Mouse (Mus musculus): ENCODE measurements at regions not wholly inside any gene's neighbourhood (a gene's known extent, or its start where the extent isn't known, plus 50 kb on each side); places are given as distances from the start of the nearest gene placed in this dataset.

GRCm38 (mm10) chr5:75736318-75736717, 161.6 kb downstream of the Kit start:
- no peaks in the 10 kb centered on the region for H3K4me1 ChIP-seq (ENCODE audit: control insufficient read depth, insufficient read depth, low read length)
- no peak overlapping the region for H3K9ac ChIP-seq (ENCODE audit: low read depth, low read length)
- no peak overlapping the region for H3K4me3 ChIP-seq (ENCODE audit: low read length)
- H3K9me3 ChIP-seq (ENCODE audit: control insufficient read depth, low read length), result no peaks in the 10 kb centered on the region
- no peaks in the 10 kb centered on the region for H3K27me3 ChIP-seq (ENCODE audit: control insufficient read depth, insufficient read depth, low read length)
- H3K4me2 ChIP-seq (replicated peaks; ENCODE audit: low read depth, low read length), result no peak overlapping the region
- H3K36me3 ChIP-seq (ENCODE audit: control insufficient read depth, insufficient read depth, low read length), result no peaks in the 10 kb centered on the region
- no peak for ATAC-seq (ENCODE audit: low FRiP score, low TSS enrichment)
- no peak overlapping the region for H3K27ac ChIP-seq (ENCODE audit: low read depth, low read length)

- Histone ChIP-seq H3K27ac (ENCODE audit: low read depth, low read length) (no peak overlapping the region), H3K9ac (ENCODE audit: low read depth, low read length) (no peak overlapping the region), H3K36me3 (ENCODE audit: control insufficient read depth, insufficient read depth, low read length) (no peaks in the 10 kb centered on the region), H3K27me3 (ENCODE audit: control insufficient read depth, insufficient read depth, low read length) (no peaks in the 10 kb centered on the region), H3K4me1 (ENCODE audit: control insufficient read depth, insufficient read depth, low read length) (no peaks in the 10 kb centered on the region), H3K4me2 (replicated peaks; ENCODE audit: low read depth, low read length) (no peak overlapping the region), H3K4me3 (ENCODE audit: low read length) (no peak overlapping the region), H3K9me3 (ENCODE audit: control insufficient read depth, low read length) (no peaks in the 10 kb centered on the region)
- 90% methylated on average over 14 of the region's 14 CpGs for WGBS
- no peak for ATAC-seq (ENCODE audit: low FRiP score, low TSS enrichment)
Measured at GRCm38 (mm10) chr5:75734508-75734907, 159.8 kb downstream of the Kit start.

- no peaks in the 10 kb centered on the region for H3K4me1 ChIP-seq (ENCODE audit: control insufficient read depth, insufficient read depth, low read length)
- 93% methylated on average over 6 of the region's 6 CpGs for WGBS
- H3K9ac ChIP-seq (ENCODE audit: low read depth, low read length), result no peak overlapping the region
- no peak for ATAC-seq (ENCODE audit: low FRiP score, low TSS enrichment)
- H3K36me3 ChIP-seq (ENCODE audit: control insufficient read depth, insufficient read depth, low read length), result no peaks in the 10 kb centered on the region
- H3K27me3 ChIP-seq (ENCODE audit: control insufficient read depth, insufficient read depth, low read length), result no peaks in the 10 kb centered on the region
- no peak overlapping the region for H3K4me2 ChIP-seq (replicated peaks; ENCODE audit: low read depth, low read length)
- no peaks in the 10 kb centered on the region for H3K9me3 ChIP-seq (ENCODE audit: control insufficient read depth, low read length)
- no peak overlapping the region for H3K27ac ChIP-seq (ENCODE audit: low read depth, low read length)
- H3K4me3 ChIP-seq (ENCODE audit: low read length), result no peak overlapping the region
Measured at GRCm38 (mm10) chr5:75734043-75734442, 159.3 kb downstream of the Kit start.

GRCm38 (mm10) chr5:75731236-75731635, 156.5 kb downstream of the Kit start:
- Histone ChIP-seq H3K4me2 (replicated peaks; ENCODE audit: low read depth, low read length) (no peak overlapping the region), H3K27me3 (ENCODE audit: control insufficient read depth, insufficient read depth, low read length) (no peaks in the 10 kb centered on the region), H3K27ac (ENCODE audit: low read depth, low read length) (no peak overlapping the region), H3K9ac (ENCODE audit: low read depth, low read length) (no peak overlapping the region), H3K4me1 (ENCODE audit: control insufficient read depth, insufficient read depth, low read length) (no peaks in the 10 kb centered on the region), H3K4me3 (ENCODE audit: low read length) (no peak overlapping the region), H3K36me3 (ENCODE audit: control insufficient read depth, insufficient read depth, low read length) (no peaks in the 10 kb centered on the region), H3K9me3 (ENCODE audit: control insufficient read depth, low read length) (no peaks in the 10 kb centered on the region)
- 76% methylated on average over 4 of the region's 4 CpGs for WGBS
- ATAC-seq (ENCODE audit: low FRiP score, low TSS enrichment), result no peak

- H3K36me3 ChIP-seq (ENCODE audit: control insufficient read depth, insufficient read depth, low read length), result no peaks in the 10 kb centered on the region
- no peak for ATAC-seq (ENCODE audit: low FRiP score, low TSS enrichment)
- 76% methylated on average over 3 of the region's 3 CpGs for WGBS
- H3K9ac ChIP-seq (ENCODE audit: low read depth, low read length), result no peak overlapping the region
- H3K4me1 ChIP-seq (ENCODE audit: control insufficient read depth, insufficient read depth, low read length), result no peaks in the 10 kb centered on the region
- H3K4me3 ChIP-seq (ENCODE audit: low read length), result no peak overlapping the region
- no peaks in the 10 kb centered on the region for H3K27me3 ChIP-seq (ENCODE audit: control insufficient read depth, insufficient read depth, low read length)
- H3K27ac ChIP-seq (ENCODE audit: low read depth, low read length), result no peak overlapping the region
- no peak overlapping the region for H3K4me2 ChIP-seq (replicated peaks; ENCODE audit: low read depth, low read length)
- H3K9me3 ChIP-seq (ENCODE audit: control insufficient read depth, low read length), result no peaks in the 10 kb centered on the region
Measured at GRCm38 (mm10) chr5:75730698-75731097, 156.0 kb downstream of the Kit start.

- no peak for ATAC-seq (ENCODE audit: low FRiP score, low TSS enrichment)
- no peak overlapping the region for H3K9ac ChIP-seq (ENCODE audit: low read depth, low read length)
- WGBS, result 78% methylated on average over 2 of the region's 2 CpGs
- H3K4me2 ChIP-seq (replicated peaks; ENCODE audit: low read depth, low read length), result no peak overlapping the region
- 0 out of 2 replicates have a peak, but pooled peaks cover 4% of the 10 kb centered on the region for H3K4me1 ChIP-seq (ENCODE audit: control insufficient read depth, insufficient read depth, low read length)
- no peak overlapping the region for H3K27ac ChIP-seq (ENCODE audit: low read depth, low read length)
- no peaks in the 10 kb centered on the region for H3K36me3 ChIP-seq (ENCODE audit: control insufficient read depth, insufficient read depth, low read length)
- no peak overlapping the region for H3K4me3 ChIP-seq (ENCODE audit: low read length)
- no peaks in the 10 kb centered on the region for H3K27me3 ChIP-seq (ENCODE audit: control insufficient read depth, insufficient read depth, low read length)
- H3K9me3 ChIP-seq (ENCODE audit: control insufficient read depth, low read length), result no peaks in the 10 kb centered on the region
Measured at GRCm38 (mm10) chr5:75721291-75721690, 146.6 kb downstream of the Kit start.

GRCm38 (mm10) chr5:75720091-75720940, 145.6 kb downstream of the Kit start:
- ATAC-seq (ENCODE audit: low FRiP score, low TSS enrichment), result no peak
- Histone ChIP-seq H3K27ac (ENCODE audit: low read depth, low read length) (no peak overlapping the region), H3K9me3 (ENCODE audit: control insufficient read depth, low read length) (no peaks in the 10 kb centered on the region), H3K4me2 (replicated peaks; ENCODE audit: low read depth, low read length) (no peak overlapping the region), H3K27me3 (ENCODE audit: control insufficient read depth, insufficient read depth, low read length) (no peaks in the 10 kb centered on the region), H3K9ac (ENCODE audit: low read depth, low read length) (no peak overlapping the region), H3K4me1 (ENCODE audit: control insufficient read depth, insufficient read depth, low read length) (0 out of 2 replicates have a peak, but pooled peaks cover 4% of the 10 kb centered on the region), H3K36me3 (ENCODE audit: control insufficient read depth, insufficient read depth, low read length) (no peaks in the 10 kb centered on the region), H3K4me3 (ENCODE audit: low read length) (no peak overlapping the region)
- WGBS, result 73% methylated on average over 15 of the region's 15 CpGs

GRCm38 (mm10) chr5:75718511-75719225, 144.0 kb downstream of the Kit start:
- peak; percentile 72; the same call in 1 of the 2 replicates for ATAC-seq (ENCODE audit: low FRiP score, low TSS enrichment)
- 0 out of 2 replicates have a peak, but pooled peaks cover 4% of the 10 kb centered on the region for H3K4me1 ChIP-seq (ENCODE audit: control insufficient read depth, insufficient read depth, low read length)
- no peaks in the 10 kb centered on the region for H3K27me3 ChIP-seq (ENCODE audit: control insufficient read depth, insufficient read depth, low read length)
- H3K36me3 ChIP-seq (ENCODE audit: control insufficient read depth, insufficient read depth, low read length), result no peaks in the 10 kb centered on the region
- H3K27ac ChIP-seq (ENCODE audit: low read depth, low read length), result no peak overlapping the region
- 27% methylated on average over 12 of the region's 12 CpGs for WGBS
- no peaks in the 10 kb centered on the region for H3K9me3 ChIP-seq (ENCODE audit: control insufficient read depth, low read length)
- H3K4me3 ChIP-seq (ENCODE audit: low read length), result no peak overlapping the region
- H3K9ac ChIP-seq (ENCODE audit: low read depth, low read length), result no peak overlapping the region
- no peak overlapping the region for H3K4me2 ChIP-seq (replicated peaks; ENCODE audit: low read depth, low read length)

All from kidney, embryonic 14.5 days (tissue).